In the genomic region with DNA sequence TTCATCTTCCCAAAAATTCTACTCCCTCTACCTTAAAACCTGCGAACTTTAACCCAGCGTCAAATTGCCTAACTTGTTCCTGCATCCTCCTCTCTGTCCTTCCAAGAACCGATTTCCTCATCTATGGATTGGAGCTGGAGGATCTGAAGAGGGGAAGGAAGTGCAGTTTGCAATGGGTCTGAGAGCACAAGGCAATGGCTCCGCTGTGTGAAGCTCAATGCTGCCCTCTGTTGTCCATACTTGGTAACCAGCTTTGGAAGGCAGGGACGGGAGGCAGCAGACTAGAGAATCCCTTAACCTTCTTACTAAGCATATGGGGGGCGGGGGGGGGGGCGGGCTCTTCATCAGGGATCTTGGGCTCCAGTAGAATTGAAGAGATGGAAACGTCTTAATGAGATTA, we compare ENCODE assay signal across 9 mouse cellular contexts. TPM values are rescaled to one million over a fixed set of nuclear protein-coding genes. Genes with fewer than 3 reads are reported as not detected.
DNase-seq lines count a peak whose midpoint lies in the region; ATAC-seq lines count a peak whose summit lies in the region.
"Had no signal": no experiment of that assay in that cellular context is flagged by ENCODE, and none has a peak within 500 bp of the region (broad histone marks: within the 10 kb centered on the region; RNA-seq: fewer than 3 reads in every experiment).

No protein-coding gene starts in this region.

- peaks cover 13% of the 10 kb centered on the region for H3K4me1 ChIP-seq in kidney, embryonic 15.5 days
- peaks cover 52% of the 10 kb centered on the region for H3K4me1 ChIP-seq in forebrain, embryonic 10.5 days
- H3K4me1 ChIP-seq in midbrain, embryonic 15.5 days = peaks cover 12% of the 10 kb centered on the region

- H3K36me3 ChIP-seq in kidney, embryonic 15.5 days = no peaks in the 10 kb centered on the region
- no peaks in the 10 kb centered on the region for H3K36me3 ChIP-seq in forebrain, embryonic 10.5 days (replicated peaks)
- H3K36me3 ChIP-seq in midbrain, embryonic 15.5 days (replicated peaks) = no peaks in the 10 kb centered on the region
- H3K36me3 ChIP-seq: embryonic facial prominence, embryonic 15.5 days had no signal

- H3K27ac ChIP-seq in kidney, embryonic 15.5 days = no peak overlapping the region
- no peak overlapping the region for H3K27ac ChIP-seq in forebrain, embryonic 10.5 days
- H3K27ac ChIP-seq in midbrain, embryonic 15.5 days = no peak overlapping the region
- H3K27ac ChIP-seq: embryonic facial prominence, embryonic 15.5 days had no signal

- DNase-seq in kidney, adult 18-20 months = peak; percentile 68
- peak; percentile 33 for DNase-seq in c-Kit-negative CD71-positive TER-119-positive erythroid progenitor cells, embryonic 14.5 days (ENCODE audit: low read depth, low spot score)
- peak; percentile 80 for DNase-seq in forebrain, embryonic 10.5 days (ENCODE audit: extremely low spot score, low spot score)
- peak; percentile 73 for DNase-seq in left cerebral cortex, postnatal 4 days
- peak; percentile 43 to 76 for DNase-seq in spleen, postnatal 4 days (ENCODE audit: low spot score in 2 of 2)

- H3K4me3 ChIP-seq in kidney, embryonic 15.5 days (replicated peaks) = no peak overlapping the region
- H3K4me3 ChIP-seq in forebrain, embryonic 10.5 days = no peak overlapping the region
- H3K4me3 ChIP-seq in midbrain, embryonic 15.5 days = no peak overlapping the region
- H3K4me3 ChIP-seq: embryonic facial prominence, embryonic 15.5 days had no signal

- H3K4me2 ChIP-seq in kidney, embryonic 15.5 days = no peak overlapping the region
- no peak overlapping the region for H3K4me2 ChIP-seq in midbrain, embryonic 15.5 days
- H3K4me2 ChIP-seq: embryonic facial prominence, embryonic 15.5 days had no signal

- WGBS in kidney, embryonic 15.5 days = 0% methylated on average over 8 of the region's 8 CpGs
- under 1% methylated on average over 8 of the region's 8 CpGs for WGBS in forebrain, embryonic 10.5 days
- WGBS in midbrain, embryonic 15.5 days = 0% methylated on average over 8 of the region's 8 CpGs

- no peaks in the 10 kb centered on the region for H3K9me3 ChIP-seq in kidney, embryonic 15.5 days (replicated peaks)
- no peaks in the 10 kb centered on the region for H3K9me3 ChIP-seq in forebrain, embryonic 10.5 days
- H3K9me3 ChIP-seq in midbrain, embryonic 15.5 days = no peaks in the 10 kb centered on the region
- H3K9me3 ChIP-seq: embryonic facial prominence, embryonic 15.5 days had no signal

- H3K9ac ChIP-seq in kidney, embryonic 15.5 days = no peak overlapping the region
- no peak overlapping the region for H3K9ac ChIP-seq in midbrain, embryonic 15.5 days
- H3K9ac ChIP-seq: embryonic facial prominence, embryonic 15.5 days had no signal

- intact Hi-C loops in left cerebral cortex, postnatal 4 days (cut with DNase I) = loop anchor here (2.0 kb wide), 1 partner anchor 78 kb away; no protein-coding TSS in a partner anchor

- peaks cover 91% of the 10 kb centered on the region for H3K27me3 ChIP-seq in kidney, embryonic 15.5 days
- peaks cover 100% of the 10 kb centered on the region for H3K27me3 ChIP-seq in forebrain, embryonic 10.5 days (ENCODE audit: poor library complexity, severe bottlenecking)
- peaks cover 64% of the 10 kb centered on the region for H3K27me3 ChIP-seq in midbrain, embryonic 15.5 days (replicated peaks)

- ATAC-seq in kidney, embryonic 15.5 days (replicated peaks; ENCODE audit: low FRiP score) = no peak; the same call in 1 of the 2 replicates
- peak; percentile 74 for ATAC-seq in inflammation-experienced regulatory T-cells, adult 6 months
- peak; percentile 59 for ATAC-seq in midbrain, embryonic 15.5 days (replicated peaks)

RNA-seq across cellular contexts. Expression of a gene that starts 37.0 kb away (rescaled TPM):
- 8.9 and 10.5 TPM in 2 replicates for polyA plus RNA-seq in kidney, embryonic 15.5 days (2015; fragmentation: Nextera tagmentation; extraction: Ambion mirVana)
- 1.9 and 2.3 TPM in 2 replicates for polyA plus RNA-seq in forebrain, embryonic 10.5 days (2016; fragmentation: Nextera tagmentation; extraction: Ambion mirVana)
- polyA plus RNA-seq in inflammation-experienced regulatory T-cells, adult 6 months (2017; shearing (Covaris generic)) = 10 to 100 TPM; 29.0 to 64.8 (median 60.3) TPM
- total RNA-seq in left cerebral cortex, postnatal 4 days (2021) = 10 to 100 TPM; 45.8 to 53.7 TPM
- 26.3 and 26.7 TPM in 2 replicates for polyA plus RNA-seq in midbrain, embryonic 15.5 days (2015; fragmentation: Nextera tagmentation; extraction: Ambion mirVana)

RNA-seq across cellular contexts. Expression of a gene that starts 41.0 kb away (rescaled TPM):
- not detected in 2 replicates for polyA plus RNA-seq in kidney, embryonic 15.5 days (2015; fragmentation: Nextera tagmentation; extraction: Ambion mirVana)
- 1.7 and 2.3 TPM in 2 replicates for polyA plus RNA-seq in forebrain, embryonic 10.5 days (2016; fragmentation: Nextera tagmentation; extraction: Ambion mirVana)
- polyA plus RNA-seq in inflammation-experienced regulatory T-cells, adult 6 months (2017; shearing (Covaris generic)) = not detected
- under 1 TPM; 0.10 to 0.38 TPM for total RNA-seq in left cerebral cortex, postnatal 4 days (2021)
- 10.9 and 12.7 TPM in 2 replicates for polyA plus RNA-seq in midbrain, embryonic 15.5 days (2015; fragmentation: Nextera tagmentation; extraction: Ambion mirVana)
